Mouse (Mus musculus) layer of hippocampus, adult 2 months (tissue): Measurements from ENCODE around the gene Sept9. TPM values are rescaled to one million over a fixed set of nuclear protein-coding genes. Genes with fewer than 3 reads are reported as not detected.
A peak's percentile ranks its signal among the peaks of the same experiment; 100 is the strongest.

Experiments used
- DNase-seq, 2 experiments: peaks; one replicate each; pipeline ENCODE4 v3.0.0; 2022; ENCODE audit warnings: low spot score in 2 of 2
- H3K27ac ChIP-seq: fragments of 200-600 bp; 2 replicates; pipeline ENCODE4 v1.8.1; 2022
- H3K4me3 ChIP-seq: fragments of 200-600 bp; 2 replicates; pipeline ENCODE4 v1.8.1; 2022; ENCODE audit warnings: mild to moderate bottlenecking
- CTCF ChIP-seq: fragments of 200-600 bp; conservative IDR thresholded peaks from 2 replicates; pipeline ENCODE4 v1.8.1; 2022; ENCODE audit warnings: antibody characterized with exemption, mild to moderate bottlenecking, moderate library complexity
- total RNA-seq, 2 experiments: library from RNA; stranded (reverse); gene quantifications; 2 replicates each; pipeline ENCODE4 v1.2.3; 2021

Gene Sept9
- total RNA-seq, 2 experiments from 2014 or later, result 102 to 114 TPM

DNA sequence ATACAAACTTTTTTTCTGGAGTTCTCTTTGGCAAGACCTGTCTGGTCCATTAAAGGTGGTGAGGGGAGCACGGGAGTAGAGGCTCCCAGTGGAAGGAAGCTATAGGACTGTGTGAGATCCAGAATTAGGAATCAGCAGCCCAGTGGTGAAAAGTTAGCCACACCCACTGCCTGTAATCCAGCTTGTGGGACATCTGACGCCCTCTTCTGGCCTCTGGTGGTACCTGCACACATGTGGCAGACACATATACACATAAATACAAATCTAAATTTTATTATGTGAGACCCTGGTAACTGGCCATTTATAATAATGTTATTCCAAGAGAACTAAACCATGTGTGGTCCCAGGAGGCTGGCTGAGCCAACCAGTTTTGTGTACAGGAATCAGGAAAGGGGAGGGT, 162.8 kb downstream of the Sept9 start:
- no peak overlapping the region for H3K4me3 ChIP-seq
- no peak overlapping the region for H3K27ac ChIP-seq
- peak; percentile 50 for TF ChIP-seq CTCF
- no peak for DNase-seq

DNA sequence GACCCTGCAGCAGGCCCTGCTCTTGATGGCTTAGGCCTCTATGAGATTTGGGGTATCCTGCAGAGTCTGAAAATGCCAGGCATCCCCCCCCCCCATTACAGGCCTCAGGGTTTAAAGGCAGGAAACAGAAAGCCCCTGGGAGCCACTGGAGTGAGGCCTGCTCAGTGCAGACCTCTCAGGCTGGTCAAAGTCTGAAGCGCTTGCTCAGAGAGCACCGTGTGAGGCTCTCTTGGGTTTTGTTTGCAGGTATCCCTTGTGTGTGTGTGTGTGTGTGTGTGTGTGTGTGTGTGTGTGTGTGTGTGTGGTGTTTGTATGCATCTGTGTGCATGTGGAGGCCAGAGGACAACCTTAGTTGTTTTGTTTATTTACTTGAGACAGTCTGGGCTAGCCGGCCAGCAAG, 164.5 kb downstream of the Sept9 start:
- Histone ChIP-seq H3K4me3 (no peak overlapping the region), H3K27ac (no peak overlapping the region)
- TF ChIP-seq CTCF, result no peak
- DNase-seq, result no peak

DNA sequence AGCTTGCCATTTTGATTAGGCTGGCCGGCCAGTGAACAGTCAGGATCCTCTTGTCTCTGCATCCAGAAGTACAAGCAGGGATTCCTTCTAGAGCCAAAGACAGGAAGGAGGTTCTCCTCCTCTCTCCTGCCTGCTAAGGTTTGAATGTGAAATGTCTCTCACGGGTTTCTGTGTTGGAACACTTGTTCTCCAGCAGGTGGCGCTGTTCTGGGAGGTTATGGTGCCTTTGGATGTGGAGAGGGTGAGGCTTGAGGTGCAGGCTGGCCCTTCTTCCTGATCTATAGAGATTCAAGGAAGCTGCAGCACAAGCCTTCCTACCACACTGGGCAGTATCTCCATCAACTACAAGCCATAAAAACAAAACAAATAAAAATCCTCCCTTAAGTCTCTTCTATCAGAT, 167.0 kb downstream of the Sept9 start:
- TF ChIP-seq CTCF, result peak; percentile 82
- peak in 1 of 2 experiments; percentile 56 for DNase-seq
- Histone ChIP-seq H3K27ac (no peak overlapping the region), H3K4me3 (no peak overlapping the region)

DNA sequence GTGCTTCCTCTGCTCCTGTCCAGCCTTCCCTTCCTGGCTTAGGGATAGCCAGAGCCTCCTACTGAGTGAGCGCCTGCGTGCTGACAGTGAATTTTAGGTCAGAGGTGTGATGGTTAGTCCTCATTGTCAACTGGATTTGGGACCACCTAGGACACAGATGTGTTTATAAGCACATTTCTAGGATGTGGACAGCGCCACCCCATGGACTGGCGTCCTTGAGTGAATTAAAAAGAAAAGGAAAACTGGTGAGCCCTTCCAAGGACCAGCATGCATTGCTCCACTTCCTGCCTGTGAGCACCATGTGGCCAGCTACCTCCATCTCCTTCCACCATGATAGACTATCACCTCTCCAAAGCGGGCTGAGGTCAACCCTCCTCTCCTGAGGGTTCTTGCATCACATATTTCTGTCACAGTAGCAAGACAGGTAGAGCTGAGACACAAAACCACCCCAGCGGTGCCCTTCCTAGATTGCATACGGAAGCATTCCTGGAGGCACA, 167.4 kb downstream of the Sept9 start:
- TF ChIP-seq CTCF, result no peak
- Histone ChIP-seq H3K27ac (no peak overlapping the region), H3K4me3 (no peak overlapping the region)
- no peak for DNase-seq

DNA sequence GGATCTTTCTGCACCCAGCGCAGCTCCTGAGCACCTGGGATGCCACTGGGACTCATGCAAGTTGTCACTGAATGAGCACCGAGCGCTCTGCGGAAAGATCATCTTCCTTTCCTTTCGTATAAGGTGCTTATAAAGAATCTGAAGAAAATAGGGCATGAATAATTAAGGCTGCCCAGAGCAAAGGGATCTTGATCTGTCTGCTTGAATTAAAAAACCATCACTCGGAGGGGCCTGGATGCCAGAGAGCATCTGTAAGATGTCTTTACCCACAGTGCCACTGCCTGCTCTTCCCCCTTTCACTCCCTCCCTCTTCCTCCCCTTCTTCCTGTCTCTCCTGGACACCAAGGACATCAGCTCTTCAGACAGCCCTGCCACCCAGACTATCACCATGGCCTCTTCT, 168.5 kb downstream of the Sept9 start:
- no peak overlapping the region for H3K27ac ChIP-seq
- no peak for TF ChIP-seq CTCF
- DNase-seq, result no peak
- H3K4me3 ChIP-seq, result no peak overlapping the region

DNA sequence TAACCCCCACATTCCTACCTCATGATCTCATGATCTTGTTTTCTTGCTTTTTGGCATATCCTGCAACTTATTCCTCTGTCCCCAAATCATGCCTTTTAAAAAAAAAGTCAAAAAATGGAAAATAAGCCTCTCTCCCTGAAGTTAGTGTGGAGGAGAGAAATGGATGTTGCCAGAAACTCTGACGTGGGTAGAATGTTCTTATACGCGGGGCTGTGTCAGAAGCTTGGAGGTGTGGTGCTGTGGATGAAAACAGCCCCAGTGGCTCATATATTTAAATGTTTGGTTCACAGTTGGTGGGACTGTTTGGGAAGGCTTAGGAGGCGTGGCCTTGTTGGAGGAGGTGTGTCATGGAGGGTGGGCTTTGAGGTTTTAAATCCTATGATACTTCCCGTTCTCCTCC, 169.9 kb downstream of the Sept9 start:
- TF ChIP-seq CTCF, result no peak
- H3K27ac ChIP-seq, result no peak overlapping the region
- DNase-seq, result no peak
- H3K4me3 ChIP-seq, result no peak overlapping the region

DNA sequence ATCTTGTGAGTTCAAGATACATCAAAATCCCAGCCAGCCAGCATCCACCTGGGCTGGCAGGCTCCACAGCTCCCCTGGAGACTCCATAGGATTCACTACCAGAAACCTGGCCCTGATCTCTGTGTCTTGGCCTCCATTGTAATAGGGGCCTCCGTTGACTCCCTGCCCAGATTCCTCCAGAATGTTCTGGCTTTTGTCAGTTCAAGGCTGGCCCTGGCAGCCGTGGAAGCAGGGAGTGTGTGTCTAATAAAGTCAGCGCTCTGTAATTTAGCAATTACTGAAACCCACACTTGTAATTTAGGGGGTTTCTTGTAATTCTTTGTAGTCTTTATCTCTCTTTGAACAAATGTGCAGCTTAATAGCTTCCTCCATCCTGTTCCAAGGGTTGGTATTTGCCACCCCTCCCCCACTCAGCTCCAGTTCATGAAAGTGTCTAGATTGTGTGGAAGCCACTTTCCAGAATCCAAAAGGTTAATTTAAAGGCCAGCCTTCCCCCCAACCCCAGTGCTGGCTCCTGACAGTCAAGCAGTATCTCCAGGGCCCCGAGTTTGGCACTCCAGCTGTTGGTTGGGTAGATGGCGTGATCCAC, 170.9 kb downstream of the Sept9 start:
- Histone ChIP-seq H3K4me3 (no peak overlapping the region), H3K27ac (no peak overlapping the region)
- TF ChIP-seq CTCF, result no peak
- no peak for DNase-seq

DNA sequence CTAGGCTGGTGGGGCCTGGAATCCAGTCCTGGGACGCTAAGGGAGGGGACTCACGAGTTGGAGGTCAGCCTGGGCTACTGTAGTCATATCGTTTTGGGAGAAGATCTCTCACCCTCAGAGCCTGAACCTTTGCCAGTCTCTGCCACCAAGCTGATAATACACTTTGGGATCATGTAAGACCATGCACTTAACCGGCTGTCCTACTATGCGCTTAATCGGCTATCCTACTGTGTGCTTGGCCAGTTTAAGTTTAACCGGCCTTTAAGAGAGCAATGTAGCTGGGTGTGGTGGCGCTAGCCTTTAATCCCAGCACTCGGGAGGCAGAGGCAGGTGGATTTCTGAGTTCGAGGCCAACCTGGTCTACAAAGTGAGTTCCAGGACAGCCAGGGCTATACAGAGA, 173.1 kb downstream of the Sept9 start:
- Histone ChIP-seq H3K27ac (no peak overlapping the region), H3K4me3 (no peak overlapping the region)
- no peak for DNase-seq
- TF ChIP-seq CTCF, result no peak

DNA sequence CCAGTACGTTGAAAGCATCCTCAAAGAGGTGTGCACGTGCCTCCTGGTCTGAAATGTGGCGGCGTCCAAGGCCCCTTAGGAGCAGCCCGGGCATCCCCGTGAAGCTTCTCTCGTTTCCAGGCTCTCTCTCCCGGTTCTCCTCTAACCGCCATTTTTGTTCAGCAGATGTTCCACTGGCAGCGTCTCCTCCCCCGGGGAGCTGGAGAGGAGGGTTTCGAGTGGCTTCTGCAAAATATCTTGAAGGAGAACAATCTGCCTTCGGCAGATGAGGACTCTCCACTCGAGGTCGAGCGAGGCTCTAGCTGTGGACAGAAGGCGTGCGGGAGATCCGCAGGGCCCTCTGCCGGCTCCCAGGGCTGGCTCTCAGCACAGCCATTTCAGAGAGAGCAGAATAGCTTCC, 173.7 kb downstream of the Sept9 start:
- Histone ChIP-seq H3K27ac (no peak overlapping the region; the same call in 1 of the 2 replicates), H3K4me3 (no peak overlapping the region)
- no peak for DNase-seq
- no peak for TF ChIP-seq CTCF

DNA sequence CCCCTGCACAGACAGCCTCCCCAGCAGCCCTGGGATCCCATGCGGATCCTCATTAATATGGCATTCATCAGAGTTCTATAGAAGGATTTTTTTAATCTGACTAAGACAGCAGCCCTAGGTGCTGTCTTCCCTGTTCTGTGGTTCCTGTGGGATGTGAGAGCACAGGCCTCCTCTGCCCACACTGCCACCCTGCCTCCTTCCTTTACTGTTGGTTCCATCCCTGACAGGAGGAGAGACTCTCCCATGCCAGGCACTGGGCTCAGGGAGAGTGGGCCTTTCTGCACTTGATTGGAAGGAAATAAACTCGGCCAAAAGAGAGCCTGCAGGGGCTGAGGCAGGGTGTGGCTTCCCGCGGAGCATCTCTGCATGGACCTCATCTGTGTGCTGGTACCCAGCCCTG, 174.4 kb downstream of the Sept9 start:
- Histone ChIP-seq H3K4me3 (no peak overlapping the region), H3K27ac (no peak overlapping the region)
- TF ChIP-seq CTCF, result no peak
- no peak for DNase-seq

DNA sequence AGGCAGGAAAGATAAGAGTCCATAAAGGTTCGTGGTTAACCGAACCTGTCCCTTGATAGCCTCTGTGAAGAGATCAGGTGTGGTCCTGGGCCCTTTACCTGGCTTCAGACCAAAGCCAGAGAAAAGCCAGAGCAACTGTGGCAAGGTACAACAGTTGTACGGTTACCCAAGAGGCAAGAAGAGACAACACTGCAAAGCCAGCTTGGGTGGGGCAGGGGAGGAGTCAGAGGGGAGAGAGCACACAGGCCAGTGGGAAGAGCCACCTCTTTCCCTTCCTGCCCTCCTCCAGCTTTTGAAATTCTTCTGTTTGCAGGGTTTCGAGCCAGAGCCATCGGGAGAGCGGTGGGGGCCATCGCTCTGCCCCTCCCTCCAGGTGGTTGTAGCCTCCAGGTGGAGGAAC, 174.8 kb downstream of the Sept9 start:
- Histone ChIP-seq H3K27ac (no peak overlapping the region), H3K4me3 (no peak overlapping the region)
- no peak for TF ChIP-seq CTCF
- DNase-seq, result no peak

DNA sequence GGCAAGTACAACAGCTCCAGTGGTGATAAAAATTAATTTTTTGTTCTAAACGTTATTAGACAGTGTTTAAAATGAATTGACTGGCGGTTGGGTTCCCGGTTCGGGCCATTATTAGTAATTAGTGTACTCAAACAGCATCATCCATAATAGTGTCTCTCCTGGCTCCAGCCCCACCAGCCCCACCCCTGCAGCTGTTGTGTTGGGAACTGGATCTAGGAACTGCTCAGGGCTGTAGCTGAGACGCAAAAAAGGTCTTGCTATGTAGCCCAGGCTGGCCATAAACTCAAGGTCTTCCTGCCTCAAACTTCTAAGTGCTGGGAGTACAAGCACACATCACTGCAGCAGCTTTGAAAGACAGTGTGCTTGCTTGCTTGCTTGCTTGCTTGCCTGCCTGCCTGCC, 180.3 kb downstream of the Sept9 start:
- no peak for DNase-seq
- H3K4me3 ChIP-seq, result no peak overlapping the region
- TF ChIP-seq CTCF, result no peak
- no peak overlapping the region for H3K27ac ChIP-seq

DNA sequence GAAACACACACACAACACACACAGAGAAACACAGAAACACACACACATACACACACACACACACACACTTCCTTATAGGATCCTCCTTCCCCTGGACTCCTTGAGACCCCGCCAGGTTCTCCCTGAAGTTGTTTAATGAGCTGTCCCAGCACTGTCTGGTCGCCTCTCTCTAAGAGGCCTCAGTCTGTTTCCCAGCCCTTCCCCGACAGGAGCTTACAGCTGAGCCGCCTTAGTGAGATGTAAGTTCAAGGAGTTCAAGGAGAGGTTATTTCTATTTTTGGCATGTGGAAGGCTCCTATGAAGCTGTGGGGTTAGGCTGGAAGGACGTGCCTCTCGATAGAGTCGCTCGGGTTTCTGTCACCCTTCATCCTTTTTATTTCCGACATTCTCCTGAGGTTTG, 184.8 kb downstream of the Sept9 start:
- DNase-seq, result no peak
- no peak overlapping the region for H3K4me3 ChIP-seq
- no peak overlapping the region for H3K27ac ChIP-seq

DNA sequence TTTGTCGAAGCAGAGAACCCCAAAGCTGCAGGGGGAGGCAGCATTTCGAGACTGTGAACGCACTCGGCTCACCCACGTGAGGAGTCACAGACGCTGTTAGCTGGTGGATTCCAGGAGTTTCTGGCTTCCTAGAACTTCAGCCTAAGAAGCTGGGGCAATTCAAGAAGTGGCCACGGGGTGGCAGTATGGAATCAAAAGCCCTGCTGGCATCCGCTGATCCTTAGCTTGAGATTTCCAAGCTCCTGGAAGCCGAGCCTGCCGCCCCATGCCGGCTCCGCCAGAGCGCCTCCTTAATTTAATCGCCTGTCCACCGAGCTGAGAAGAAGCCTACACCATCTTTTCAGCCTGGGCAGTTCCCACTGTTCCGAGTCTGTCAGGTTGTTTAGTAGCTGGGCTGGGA, 185.4 kb downstream of the Sept9 start:
- peak; percentile 97 for TF ChIP-seq CTCF
- Histone ChIP-seq H3K4me3 (peak overlapping the region; percentile 47), H3K27ac (peak overlapping the region; percentile 49; the same call in 1 of the 2 replicates)
- DNase-seq, result peak; percentile 92 to 96

More for the DNA sequence above, 184.8 kb downstream of the Sept9 start:
- no peak for TF ChIP-seq CTCF
